Mouse (Mus musculus) right cerebral cortex, postnatal 14 days (tissue): ENCODE results near the gene Dnajc4.

Source experiments
- DNase-seq: peaks from one replicate; pipeline ENCODE4 v3.0.0; 2022

Dnajc4 gene

DNA sequence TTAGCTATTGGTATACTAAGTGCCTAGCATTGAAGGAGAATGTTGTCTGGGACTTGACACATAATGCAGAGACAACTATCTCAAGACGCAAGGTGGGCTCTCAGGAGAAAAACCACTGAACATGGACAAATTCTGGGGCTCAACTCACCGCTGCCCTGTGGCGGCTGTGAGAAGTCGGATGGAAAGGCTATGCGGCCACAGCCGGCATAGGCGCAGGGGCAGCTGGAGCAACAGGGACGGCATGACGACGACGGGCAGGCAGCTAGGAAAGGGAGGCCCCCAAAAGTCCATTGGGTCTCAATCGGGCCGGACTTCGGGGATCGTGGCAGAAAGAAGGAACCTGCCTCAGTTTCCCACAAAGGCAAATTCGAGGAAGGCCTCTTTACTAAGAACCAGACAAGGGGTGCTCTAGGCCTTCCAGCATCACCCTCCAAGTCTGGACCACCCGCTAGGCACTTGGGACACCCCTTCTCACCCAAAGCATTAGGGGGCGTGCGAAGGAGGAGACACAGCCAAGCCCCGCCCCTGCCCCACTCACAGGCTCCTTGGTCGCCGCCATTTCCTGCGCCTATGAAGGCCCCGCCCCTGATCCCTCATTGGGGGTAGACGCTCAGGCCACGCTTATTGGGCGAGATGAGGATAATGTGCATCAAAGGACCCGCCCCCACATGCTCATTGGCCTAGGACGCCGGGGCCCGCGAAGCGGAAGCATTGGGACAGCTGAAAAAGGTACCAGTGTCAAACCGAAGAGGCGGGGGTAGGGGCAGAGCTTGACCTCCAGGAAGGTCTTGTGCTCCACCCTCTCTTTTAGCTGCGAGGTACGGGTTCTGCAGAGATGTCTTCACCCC lies at the start of gene Dnajc4:
Dnajc4 (minus strand) TSS at position 562 of the 848 bp plus-strand sequence.
- peak; percentile 94 for DNase-seq

DNA sequence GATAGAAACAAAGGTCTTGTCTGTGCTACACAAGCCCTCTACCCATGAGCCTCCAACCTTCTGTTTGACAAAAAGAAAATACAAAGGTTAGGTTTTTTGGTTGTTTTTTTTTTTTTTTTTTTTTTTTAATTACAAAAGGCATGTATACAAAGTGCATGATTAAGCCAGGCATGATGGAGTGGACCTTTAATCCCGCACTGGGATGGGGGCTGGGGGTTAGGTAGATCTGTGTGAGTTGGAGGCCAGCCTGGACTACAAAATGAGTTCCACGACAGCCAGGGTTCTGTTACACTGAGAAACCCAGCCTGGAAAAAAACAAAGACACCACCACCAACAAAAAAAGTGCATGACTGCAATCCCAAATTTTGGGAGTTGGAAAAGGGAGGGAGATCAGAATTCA lies 48.8 kb upstream of the Dnajc4 start:
- DNase-seq, result no peak

DNA sequence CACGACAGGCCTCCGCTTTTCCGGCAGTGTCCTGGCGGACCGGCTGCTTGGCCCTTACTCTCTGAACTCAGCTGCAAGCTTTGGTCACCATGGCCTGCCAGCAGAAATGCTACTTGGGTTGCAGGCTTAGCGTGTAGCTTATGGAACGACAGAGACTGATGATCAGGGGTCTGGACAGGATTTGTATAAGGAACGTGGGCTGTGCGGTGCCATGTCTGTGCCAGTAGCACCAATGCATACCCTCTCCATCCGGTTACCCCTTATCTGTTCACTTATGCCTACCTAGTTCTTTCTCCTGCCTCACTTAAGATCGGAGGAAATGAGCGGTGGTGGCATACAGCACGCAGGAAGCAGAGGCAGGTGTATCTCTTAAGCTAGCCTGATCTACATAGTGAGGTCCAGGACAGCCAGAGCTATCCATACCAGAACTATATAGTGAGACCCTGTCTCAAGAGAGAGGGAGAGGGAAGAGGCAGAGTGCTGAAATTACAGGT lies 48.3 kb upstream of the Dnajc4 start:
- no peak for DNase-seq

DNA sequence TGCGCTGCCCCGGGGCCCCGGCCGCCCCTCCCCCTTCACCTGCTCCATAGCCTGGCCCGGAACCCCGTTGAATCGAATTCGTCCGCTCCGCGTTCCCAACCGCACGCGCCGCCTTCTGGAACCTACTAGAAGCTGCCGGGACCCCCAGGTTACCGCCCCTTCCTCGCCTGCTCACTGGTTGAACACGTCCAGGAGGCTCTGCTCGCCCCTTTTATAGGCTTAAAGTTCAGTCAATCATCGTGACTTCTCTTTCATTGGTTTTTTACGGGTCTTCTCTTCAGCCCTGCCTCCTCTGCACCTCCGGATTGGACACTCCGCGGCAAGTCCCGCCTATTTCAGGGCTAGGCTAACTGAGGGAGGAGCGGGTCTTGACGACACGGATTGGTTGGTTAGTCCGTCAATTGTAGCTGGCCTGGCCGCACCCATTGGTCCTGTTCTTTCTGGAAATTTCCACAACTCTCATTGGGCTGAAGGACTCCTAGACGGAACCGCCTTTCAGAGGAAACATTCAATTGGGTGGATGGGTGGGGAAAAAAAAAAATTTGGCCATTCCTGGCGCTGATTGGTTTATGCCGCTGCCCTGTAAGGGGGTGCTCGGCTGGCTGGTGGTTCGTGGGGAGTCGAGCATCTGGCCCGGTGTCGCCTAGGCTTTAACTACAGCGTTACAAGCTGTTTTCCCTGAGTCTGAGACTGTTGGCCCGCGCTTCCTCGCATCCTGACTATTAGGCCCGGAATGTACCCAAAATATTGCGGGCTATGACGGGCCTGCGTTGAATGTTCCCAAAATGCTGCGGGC lies 47.7 kb upstream of the Dnajc4 start, which contains the start of gene Stip1:
Stip1 (minus strand) TSS at position 127 of the 796 bp plus-strand sequence.
- DNase-seq, result peak; percentile 98

DNA sequence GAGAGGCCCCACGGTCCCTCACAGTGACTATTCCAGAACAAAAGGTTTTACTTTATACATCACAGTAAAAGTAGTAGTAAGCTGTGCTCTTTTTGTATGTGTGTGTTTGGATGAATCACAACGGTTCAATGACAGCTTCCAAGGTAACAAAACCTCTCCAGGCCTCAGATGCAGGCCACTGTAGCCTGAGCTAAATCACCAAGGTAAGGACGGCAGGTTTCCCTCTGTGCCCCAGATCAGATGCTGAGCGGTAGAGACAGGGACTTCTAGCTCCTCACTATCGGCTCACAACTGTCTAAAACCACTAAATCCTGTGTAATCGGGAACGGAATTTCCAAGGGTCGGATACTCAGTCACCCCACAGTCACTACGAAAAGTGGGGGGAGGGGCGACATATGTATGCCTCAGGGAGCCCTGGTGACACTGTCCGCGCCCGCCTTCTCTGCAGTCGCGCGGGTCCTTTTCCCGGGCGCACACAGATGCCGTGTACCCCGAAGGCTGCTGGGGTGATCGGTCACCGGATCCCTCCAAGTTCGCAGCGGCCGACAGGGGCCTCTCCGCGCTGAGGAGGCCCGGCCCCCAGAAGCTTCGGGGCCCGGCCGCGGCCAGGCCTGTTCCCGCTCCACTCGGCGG lies 46.8 kb upstream of the Dnajc4 start:
- DNase-seq, result peak; percentile 71

DNA sequence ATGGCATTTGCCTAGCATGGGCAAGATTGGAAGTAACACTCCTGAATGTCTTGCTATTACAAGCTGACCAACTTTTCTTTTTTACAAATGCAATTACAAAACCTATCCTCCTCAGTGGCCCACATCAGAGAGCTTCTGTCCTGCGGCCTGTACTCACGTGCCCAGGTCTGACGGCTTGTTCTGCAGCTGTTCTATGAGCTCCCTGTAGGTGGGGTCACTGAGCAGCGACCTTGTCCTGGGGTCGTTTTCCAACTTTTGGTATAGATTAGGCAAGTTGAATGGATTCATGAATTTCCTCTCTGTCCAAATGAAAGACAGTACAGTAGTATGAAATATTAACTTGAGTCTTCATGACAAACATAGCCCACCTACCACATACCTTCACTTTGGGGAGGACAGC lies 41.6 kb upstream of the Dnajc4 start:
- no peak for DNase-seq

DNA sequence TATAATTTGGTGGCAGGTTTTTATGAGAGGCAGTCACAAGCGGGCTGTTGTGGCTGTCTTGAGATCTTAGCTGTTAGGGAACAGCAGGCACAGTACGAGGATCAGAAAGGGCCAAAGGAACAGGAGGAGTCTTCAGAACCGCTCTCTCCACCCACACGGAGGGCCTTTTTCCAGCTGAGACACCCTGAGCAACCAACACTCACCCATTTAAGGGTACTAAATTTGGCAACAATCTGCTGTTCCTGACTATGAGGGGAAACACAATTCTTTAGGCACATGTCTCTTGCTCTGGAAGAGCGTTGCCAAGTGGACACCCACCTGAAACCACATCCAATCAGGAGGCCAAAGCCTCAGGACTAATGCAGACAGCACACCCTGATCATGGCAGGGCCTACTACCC lies 37.2 kb upstream of the Dnajc4 start:
- peak; percentile 39 for DNase-seq

DNA sequence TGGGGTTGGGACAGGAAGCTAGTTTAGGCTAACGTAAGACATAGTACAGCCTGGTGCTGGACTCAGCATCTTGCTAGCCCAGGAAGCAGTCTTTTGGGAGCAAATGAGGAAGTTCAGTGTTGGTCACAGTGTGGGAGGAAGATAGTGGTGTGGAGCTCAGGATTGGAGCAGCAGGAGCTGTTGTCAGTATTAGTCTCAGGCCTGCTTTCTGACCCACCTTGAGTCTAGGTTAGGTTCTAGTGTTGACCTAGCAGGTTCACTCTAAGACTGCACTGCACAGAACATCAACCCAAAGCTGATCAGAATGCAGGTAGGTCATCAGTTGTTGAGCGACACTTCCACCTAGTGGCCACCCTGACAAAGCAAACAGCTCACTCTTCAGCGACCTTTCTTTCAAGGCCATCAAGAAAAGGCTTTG lies 27.9 kb upstream of the Dnajc4 start:
- no peak for DNase-seq

DNA sequence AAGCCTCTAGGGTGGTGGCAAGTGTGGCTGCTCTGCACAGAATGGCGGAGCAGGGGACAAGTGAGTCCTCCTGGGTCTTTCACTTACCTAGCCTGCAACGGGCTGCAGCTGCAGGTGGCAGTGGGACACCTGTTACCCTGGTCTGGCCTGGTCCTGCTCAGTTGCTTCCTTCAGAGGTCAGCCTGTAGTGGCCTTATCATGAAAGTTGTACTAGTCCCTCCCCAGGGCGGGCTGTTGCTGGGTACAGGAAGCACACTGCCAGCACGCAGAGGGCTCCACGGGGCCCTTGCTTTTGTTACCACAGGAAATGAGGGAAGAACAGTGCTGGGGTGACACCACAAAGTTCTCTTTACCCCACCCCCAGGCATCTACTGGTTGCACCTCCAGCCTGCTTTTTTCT lies 26.8 kb upstream of the Dnajc4 start, which contains the start of gene Fermt3:
Fermt3 (minus strand) TSS at position 279 of the 400 bp plus-strand sequence.
- peak; percentile 33 for DNase-seq

DNA sequence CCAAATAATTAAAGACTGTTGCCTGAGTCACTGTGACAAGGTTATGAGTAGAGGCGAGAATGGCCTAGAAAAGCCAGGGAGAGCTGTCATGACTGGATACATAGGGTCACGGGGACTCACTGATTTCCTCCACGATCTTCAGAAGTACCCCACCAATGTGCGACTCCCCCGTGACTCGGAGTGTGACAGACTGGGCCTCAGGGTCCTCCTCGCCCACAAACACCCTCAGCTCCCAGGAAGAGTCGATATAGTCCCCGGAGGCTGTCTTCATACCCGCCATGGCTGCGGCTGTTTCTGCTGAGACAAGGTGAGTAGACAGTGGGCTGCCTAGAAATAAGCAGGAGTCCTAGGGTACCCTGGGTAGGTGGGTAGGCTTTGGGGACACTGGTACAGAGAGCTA lies 26.2 kb upstream of the Dnajc4 start:
- DNase-seq, result no peak

DNA sequence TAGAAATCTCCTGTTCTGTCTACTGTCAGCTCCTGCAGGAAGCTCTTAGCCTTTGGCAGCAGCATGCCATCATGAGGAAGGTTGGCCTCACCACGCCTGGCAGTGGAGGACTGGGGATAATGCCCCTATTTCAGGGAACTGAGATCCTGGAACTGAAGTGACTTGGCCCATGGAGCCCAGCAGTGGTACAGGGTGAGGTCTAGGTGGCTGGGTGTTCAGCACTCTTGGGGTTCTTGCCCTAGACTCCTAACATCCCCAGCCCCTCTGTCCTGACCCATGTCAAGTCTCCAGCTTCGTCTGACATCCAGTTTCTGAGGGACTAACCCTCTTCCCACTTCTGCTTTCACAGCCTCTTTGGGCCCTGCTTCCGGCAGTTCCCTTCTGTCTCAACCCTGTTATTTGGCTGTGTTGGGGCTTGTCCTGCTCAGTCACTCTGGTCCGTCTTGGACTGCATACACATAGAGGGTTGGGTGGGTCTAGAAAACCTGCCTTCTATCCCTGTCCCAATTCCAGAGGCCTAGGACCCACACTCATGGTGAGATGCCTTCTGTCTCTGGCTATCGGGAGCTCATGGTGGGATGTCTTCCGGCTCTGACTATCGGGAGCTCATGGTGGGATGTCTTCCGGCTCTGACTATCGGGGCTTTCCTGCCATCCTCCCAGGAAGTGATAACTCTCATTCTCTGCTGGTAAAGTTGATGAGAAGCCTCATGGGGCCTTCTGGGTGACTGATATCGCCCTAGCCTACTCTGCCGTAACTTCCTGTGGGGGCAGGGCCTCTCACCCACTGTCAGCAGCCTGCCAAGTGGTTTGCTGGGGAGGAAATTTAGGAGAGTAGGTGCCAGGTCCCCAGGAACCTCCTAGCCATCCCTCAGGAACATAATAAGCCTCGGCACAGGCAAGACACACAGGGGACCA lies 25.4 kb upstream of the Dnajc4 start:
- DNase-seq, result no peak

DNA sequence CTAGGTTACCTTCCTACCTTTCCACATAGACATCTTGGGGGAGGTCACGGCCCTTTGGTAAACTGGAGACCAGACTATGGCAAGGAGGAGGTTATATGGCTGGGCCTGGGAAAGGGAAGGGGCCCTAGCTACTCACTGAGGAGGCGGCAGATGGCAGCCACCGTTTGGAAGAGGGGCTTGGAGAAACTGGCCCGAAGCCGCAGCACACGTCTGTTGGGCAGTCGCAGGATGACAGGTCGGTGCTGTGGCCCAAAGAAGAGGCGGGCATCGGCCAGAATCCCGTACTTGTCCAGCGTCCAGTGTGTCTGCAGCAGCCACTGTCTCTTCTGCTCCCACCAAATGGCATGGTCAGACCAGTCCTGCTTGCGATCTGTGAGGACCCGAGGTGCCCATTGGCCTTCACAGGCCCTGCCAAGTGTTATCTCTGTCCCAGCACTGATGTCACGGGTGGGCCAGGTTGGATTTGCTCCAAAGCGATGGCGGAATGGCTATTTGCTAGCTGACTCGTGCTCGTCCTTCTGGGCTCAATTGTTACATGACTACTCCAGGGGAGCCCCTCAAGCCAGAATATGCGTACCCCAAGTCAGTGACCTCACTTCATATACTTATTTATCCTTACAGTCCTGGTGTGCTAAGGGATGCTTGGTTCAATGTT lies 22.2 kb upstream of the Dnajc4 start:
- no peak for DNase-seq

DNA sequence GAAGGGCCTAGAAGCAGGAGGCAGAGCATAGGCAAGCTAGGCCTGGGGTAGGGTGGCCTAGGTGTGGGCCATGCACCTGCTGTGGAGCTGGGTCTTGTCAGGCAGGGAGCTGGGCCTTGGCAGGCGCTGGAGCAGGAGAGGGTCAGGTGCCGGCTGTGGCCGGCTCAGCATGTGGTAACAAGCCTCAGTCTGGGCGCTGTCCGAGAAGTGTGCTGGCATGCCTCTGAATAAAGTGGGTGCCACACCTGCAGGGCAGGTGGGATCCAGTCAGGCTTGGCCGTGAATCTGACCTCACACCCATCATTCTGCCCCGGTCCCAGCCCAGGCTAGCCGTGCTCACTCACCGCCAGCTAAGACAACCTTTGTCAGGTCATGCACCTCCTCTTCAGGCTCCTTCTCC lies 21.6 kb upstream of the Dnajc4 start:
- no peak for DNase-seq

DNA sequence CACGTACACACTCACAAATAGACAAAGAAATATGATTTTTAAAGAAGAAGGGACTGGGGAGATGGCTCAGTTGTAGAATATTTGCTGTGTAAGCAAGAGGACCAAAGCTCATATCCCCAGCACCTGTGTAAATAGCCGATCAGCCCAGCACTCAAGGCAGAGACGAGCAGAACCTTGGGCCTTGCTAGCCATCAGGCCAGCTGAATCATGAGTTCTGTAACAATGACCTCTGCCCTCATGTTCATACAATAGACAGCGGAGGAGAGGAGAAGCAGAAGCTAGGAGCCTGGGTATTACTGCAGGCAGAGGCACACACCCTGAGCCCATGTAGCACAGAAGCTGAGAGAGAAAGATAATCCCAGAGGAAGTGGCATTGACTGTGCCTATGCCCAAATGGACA lies 20.1 kb upstream of the Dnajc4 start:
- DNase-seq, result no peak

DNA sequence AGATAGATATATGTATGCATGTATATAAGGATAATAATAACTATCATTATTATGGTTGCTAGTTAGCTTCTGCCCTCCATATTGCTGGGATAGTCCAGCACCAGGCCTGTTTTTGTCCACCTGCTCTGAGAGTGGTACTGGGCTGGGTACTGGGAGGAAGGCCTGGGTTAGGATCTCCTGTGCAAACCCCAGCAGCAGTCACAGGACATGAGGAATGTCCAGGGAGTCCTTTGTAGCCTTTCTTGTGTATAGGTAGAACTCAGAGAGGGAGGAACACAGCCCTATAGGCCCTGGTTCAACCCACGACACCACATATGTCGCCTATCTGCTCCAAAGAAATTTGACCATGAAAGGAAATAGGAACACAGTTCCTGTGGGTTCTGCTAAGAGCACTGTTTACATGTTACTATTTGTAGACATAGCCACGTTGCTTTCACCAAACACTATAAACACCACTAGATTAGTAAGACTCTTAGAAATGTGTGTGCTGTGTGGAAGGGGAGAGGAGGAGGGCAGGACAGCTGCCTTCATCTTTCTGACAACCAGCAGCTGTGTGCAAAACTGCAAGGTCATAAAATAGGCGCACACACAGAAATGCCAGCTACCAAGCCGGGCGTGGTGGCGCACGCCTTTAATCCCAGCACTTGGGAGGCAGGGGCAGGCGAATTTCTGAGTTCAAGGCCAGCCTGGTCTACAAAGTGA lies 14.7 kb upstream of the Dnajc4 start:
- DNase-seq, result no peak

DNA sequence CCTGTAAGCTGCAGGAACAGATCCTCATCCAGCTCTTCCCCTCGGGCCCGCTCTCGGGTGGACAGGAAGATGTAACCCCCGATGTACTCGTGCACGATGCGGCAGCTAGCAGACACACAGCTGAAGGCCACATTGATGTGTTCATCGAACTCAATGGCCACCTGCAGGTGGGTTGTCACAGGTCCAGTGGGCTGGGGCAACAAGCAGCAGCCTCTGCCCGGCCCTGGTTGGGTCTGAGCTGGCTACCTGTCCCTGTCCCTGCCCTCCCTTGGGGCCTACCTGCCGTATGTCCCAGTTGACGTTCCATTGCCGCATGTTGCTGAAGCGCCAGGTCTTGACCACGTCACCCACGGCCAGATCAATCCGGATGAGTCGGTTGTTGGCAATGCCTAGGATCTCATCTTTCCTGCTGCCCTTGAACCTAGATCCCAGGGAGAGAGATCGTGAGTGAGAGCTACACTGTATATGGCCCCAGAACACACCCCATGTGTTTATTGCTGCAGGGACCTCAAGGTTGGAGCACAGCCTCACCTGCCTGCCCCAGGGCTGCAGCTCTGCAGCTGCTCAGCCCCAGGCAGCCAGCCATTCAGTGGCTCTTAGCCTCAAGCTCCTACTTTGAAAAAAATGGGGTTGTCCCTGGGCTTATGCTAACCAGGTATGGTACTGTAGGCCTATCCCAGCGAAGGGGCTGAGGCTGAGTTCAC lies 7.1 kb upstream of the Dnajc4 start:
- no peak for DNase-seq

DNA sequence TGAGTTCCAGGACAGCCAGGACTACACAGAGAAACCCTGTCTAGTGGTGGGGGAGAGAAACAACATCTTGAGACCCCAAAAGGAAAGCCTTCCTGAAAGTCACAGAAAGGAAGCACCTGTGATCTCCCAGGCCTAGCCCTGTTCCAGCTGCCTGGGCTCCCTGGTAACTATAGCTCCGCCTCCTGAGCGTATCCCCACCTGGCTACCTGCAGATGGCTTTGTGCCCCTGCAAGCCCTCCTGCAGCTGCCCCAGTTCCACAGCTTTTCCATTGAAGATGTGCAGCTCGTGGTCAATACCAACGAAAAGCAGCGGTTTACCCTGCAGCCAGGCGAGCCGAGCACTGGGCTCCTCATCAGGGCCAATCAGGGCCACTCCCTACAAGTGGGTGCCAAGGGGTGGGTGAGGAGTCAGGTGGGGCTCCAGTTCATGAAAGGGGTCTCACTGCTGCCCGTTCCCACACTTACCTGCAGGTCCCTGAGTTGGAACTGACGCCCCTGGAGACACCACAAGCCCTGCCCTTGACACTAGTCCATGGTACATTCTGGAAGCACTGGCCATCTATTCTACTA lies 5.4 kb upstream of the Dnajc4 start:
- no peak for DNase-seq

DNA sequence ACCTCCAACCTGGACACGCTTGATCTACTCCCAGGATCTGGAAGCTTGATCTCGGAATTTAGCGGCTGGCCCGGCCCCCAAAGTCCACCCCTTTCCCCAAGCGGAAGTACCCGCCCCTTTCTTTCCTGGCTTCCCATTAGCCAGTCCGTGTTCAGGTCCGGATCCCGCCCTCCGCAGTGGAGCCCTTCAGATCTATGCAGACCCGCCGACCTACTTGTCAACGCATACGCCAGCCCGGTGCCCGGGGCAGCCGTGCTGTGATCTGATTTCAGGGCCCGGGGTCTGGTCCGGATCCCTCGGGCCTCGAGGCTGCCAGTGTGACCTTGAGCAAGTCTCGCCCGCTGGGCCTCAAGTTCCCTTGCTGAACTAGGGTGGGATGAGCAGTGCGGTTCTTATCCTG lies 3.6 kb upstream of the Dnajc4 start, which contains the start of the genes Nudt22 and Trpt1:
Nudt22 (minus strand) TSS at position 112 of the 400 bp plus-strand sequence.
Trpt1 (plus strand) TSS at position 126 of the 400 bp plus-strand sequence.
- DNase-seq, result peak; percentile 72

DNA sequence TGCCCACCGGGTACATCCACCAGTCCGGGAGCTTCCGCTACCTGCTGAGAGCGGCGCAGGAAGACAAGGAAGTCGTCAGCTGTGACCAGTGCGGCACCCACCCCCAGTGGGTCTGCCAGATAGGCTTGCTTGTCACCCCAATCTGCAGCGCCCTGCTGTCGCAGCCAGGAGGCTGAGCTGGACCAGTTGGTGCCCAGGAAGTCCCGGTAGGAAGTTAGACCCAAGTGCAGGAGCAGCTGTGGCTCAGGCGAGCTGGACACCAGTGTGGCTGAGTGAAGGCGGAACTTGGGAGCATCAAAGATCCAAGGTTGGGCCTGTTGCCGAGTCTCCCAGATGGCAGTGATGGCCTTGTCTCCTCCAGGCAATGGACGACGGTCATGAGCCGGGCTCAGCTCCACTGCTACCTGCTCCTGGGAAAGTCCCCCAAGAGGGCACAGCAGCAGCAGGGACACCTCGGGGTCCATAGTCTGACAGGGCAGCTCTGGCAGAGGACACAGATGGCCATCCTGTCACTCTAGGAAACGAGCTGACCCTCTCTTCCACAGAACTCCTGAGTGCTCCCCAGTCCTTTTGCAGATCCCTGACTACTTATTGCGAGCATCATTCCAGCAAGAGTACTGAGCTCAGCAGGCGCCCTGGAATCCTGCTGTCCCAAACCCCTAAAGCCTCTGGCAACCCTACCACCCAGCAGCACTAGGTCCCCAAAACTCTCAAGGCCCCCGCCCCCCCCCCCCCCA lies 3.1 kb upstream of the Dnajc4 start:
- DNase-seq, result no peak
